Mouse (Mus musculus): ENCODE measurements at regions not wholly inside any gene's neighbourhood (a gene's known extent, or its start where the extent isn't known, plus 50 kb on each side); places are given as distances from the start of the nearest gene placed in this dataset.

- DNase-seq (ENCODE audit: low spot score), result no peak
These were observed 243.9 kb downstream of the Tcf7l2 start for GRCm38 (mm10) chr19:55985518-55985917.

- no peak for DNase-seq (ENCODE audit: low spot score)
These were observed 250.4 kb downstream of the Tcf7l2 start for GRCm38 (mm10) chr19:55991791-55992726.

DNA sequence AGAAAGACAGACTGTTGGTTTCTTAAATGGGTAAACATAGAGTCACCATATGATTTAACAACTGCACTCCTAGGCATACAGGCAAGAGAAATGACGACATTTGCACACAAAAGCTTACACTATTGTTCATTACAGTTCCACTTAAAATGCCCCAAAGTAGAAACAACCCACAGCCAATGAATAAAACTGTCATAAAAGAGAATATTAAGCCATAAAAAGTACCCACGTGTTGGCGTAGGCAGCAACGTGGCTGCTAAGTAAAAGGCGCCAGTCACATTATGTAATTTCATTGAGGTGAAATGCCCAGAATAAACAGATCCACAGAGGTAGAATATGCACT lies 251.1 kb downstream of the Tcf7l2 start:
- DNase-seq (ENCODE audit: low spot score), result no peak

GRCm38 (mm10) chr19:55995721-55996120 lies 254.1 kb downstream of the Tcf7l2 start:
- DNase-seq (ENCODE audit: low spot score), result no peak

- no peak for DNase-seq (ENCODE audit: low spot score)
These were observed 257.0 kb downstream of the Tcf7l2 start for GRCm38 (mm10) chr19:55998454-55999180.

DNA sequence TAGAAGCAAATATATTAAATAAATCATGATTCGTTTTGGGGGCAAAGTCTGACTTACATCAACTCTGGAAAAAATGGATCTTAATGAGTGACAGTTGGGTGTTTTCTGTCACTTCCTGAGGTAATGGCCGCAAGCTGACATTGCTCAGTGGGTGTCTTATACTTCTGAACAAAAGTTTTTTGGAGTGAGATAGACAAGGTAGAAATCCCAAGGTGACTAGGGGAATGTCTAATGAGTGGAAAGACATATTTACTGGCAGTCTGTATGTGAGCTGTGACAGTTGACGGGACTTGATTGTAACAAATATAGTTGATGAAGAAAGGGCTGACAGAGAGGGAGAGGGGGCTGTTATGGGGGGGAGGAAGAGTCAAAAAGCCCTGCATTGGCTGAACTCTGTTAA lies 257.8 kb downstream of the Tcf7l2 start:
- no peak for DNase-seq (ENCODE audit: low spot score)

DNA sequence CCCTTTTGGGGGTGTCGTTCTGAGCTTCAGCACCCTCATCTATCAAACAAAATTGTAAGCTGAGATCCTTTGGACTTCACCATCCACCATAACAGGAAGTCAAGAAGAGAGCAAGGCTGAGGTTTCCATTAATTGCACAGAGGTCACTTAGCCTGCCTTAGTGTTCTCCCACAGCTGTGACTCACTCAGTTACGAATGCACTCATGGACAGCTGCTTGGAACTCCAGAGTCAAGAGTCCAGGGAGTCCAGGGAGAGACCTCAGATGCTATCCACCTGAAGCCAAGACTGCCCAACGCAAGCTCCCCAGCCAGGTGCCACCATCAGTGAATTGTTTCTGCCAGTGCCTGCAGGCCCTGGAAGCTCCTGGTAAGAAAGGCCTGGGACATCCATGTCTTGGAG lies 259.8 kb downstream of the Tcf7l2 start:
- DNase-seq (ENCODE audit: low spot score), result no peak

GRCm38 (mm10) chr19:56005886-56006285 lies 264.3 kb downstream of the Tcf7l2 start:
- no peak for DNase-seq (ENCODE audit: low spot score)

DNA sequence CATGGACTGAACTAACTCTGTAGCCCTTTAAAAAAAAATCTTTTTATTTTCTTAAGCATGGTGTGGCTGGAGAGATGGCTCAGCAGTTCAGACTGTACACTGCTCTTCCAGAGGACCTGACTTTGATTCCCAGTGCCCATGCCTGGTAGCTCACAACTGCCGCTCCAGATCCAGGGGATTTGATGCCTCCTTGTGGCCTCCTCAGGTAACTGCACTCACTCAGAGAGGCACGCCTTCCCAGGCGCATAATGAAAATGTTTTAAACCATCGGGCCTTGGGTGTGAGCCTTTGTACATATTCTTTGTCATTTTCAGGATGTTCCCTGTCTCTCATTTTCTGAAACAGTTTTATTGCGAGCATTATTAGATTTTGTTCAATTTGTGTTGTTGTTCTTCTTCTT lies 265.8 kb downstream of the Tcf7l2 start:
- DNase-seq (ENCODE audit: low spot score), result no peak

DNA sequence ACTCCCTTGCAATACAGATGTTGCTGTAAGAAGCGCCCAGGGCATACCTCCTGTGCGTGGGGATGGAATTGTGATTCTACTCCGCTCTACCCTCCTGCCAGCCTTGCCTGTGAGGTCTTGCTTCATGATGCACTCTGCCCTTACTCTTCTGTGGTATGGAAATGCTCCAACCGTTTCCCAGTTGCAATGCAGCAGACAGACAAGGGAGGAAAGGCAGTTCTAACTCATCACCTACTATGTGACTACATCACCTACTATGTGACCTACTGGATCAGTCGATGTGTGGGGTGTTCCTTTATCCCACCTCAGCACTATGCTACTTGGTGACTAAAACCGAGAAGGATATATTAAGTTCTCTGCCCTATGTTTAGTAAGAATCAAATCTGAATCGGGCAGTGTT lies 269.1 kb downstream of the Tcf7l2 start:
- DNase-seq (ENCODE audit: low spot score), result no peak

DNA sequence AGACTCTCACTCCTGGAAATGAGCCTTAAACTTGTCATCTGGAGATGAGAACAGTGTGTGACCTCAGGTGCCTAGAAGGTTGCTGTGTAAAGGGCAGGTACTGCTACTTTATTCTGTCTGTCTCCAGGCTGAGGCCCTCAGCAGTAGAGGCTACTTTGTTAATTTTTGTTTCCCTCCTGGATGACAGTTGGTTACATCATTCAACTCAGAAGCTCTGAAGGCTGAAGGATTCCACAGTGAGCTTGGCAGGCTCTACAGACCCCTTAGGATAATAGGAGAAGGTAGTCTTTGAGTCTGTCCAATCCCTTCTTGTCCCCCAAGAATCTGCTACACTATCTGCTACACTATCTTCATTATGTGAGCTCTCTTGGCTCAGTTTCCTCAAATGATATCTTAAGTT lies 269.7 kb downstream of the Tcf7l2 start:
- DNase-seq (ENCODE audit: low spot score), result no peak

GRCm38 (mm10) chr19:56016548-56017346 lies 270.2 kb upstream of the Habp2 start:
- no peak for DNase-seq (ENCODE audit: low spot score)

DNA sequence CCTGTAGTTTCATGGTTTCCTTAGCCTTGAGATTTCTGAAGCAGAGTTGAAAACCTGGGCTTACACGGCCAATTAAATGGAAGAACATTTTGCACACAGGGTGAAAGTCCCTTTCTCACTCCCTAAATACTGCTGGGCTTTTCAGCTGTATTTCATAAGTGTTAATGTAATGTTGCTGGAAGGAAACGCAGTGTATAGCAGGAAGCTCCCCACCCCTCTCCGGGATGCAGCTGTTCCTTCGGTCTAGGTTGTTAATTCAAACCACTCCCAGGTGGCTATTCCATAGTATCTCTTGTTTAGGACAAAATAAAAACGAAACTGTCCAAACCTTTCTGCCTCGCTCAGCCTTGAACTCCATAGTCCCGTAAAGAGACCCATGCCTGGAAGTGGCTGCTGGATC lies 269.4 kb upstream of the Habp2 start:
- no peak for DNase-seq (ENCODE audit: low spot score)

GRCm38 (mm10) chr19:56019143-56019542 lies 267.8 kb upstream of the Habp2 start:
- DNase-seq (ENCODE audit: low spot score), result no peak

DNA sequence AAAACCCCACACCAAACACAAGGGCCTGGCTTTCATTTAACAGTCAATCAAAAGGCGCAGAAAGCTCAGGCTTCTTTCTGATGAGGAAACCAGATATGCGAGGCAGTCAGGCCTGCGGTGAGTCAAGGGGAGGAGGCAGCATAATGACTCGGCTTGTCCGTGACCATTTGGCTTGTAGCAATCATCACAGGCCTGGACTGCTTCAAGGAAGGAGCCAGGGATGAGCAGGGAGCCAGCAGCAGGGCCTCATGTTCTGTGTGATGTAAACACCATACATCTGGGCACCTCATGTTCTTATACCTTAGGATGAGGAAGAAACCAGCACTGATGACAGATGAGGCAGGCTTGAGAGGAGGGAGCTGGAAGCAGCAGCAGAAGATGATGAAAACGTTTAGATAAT lies 264.6 kb upstream of the Habp2 start:
- no peak for DNase-seq (ENCODE audit: low spot score)

DNA sequence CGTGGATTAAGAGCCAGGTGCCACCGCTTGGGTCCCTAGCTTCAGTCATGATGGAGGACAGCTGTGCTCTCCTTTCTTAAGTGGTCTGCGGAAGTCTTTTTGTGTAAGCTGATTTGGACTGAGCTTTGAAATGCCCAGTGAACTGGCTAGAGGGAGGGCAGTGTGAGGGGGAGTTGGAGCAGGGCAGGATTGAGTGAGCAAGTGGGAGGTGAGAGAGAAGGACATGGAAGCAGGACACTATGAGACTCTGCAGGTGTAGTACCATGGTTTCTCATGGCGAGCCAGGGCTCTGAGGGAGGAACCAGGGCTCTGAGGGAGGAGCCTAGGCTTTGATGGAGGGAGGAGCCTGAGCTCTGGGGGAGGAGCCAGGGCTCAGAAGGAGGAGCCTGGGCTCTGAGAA lies 262.3 kb upstream of the Habp2 start:
- no peak for DNase-seq (ENCODE audit: low spot score)

DNA sequence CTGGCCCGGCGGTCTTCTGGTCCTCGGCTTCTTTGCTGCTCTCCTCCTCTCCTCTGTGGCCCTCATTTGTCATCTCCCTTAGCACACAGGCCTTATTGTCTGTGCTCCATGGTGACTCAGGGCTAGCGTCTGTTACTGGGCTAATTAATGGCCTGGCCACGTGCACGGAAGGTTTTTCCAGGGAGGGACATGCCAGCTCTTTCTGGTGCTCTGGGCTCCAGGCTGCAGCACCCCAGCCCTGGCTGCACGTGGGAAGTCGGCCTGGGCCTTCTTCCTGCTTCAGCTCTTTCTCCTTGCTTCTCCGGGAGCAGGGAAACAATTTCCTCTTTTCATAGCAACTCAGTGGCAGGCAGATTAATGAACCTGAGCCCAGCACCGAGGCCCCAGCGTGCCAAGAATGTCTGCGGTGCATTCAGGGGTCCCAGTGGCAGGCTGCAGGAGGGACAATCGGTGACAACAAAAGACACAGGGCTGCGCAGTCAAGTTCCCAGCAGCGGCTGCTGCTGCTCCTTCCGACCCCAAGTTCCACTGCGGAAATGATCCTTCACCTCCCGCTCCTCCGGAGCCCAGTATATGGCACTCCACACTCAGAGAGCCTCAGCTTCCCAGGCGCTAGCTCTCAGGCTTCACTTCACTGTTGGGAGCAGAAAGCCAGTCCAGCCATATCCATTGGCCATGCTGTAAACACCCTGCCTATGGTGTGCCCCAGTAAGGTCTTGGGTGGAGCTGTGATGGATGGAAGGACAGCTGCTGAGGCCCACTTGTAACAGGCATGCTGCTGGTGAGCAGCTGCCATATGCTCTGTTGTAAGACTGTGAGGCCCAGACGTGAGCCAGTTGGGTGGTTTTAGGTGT lies 257.3 kb upstream of the Habp2 start:
- no peak for DNase-seq (ENCODE audit: low spot score)

DNA sequence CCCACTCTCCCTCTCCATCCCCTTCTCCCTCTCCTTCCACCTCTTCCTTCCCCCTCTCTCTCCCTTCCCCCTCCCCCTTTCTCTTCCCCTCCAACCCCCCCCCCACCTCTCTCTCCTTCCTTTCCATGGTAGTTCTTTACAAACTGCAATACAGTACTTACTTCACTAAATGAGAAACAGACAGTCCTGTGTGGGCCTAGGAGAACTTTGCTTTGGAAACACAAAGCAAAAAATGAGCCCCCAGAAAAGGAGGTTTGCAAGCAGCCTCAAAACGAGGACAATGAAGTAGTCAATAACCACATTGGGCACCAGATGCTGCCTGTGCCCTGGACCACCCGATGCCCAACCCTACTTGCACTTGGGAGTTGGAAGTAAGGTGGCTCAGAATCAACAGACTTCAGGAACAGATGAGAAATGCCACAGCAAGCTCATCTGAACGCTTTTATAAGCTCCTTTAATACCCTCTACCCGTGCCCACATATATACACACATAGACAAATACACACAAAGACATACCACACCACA lies 256.5 kb upstream of the Habp2 start:
- no peak for DNase-seq (ENCODE audit: low spot score)

DNA sequence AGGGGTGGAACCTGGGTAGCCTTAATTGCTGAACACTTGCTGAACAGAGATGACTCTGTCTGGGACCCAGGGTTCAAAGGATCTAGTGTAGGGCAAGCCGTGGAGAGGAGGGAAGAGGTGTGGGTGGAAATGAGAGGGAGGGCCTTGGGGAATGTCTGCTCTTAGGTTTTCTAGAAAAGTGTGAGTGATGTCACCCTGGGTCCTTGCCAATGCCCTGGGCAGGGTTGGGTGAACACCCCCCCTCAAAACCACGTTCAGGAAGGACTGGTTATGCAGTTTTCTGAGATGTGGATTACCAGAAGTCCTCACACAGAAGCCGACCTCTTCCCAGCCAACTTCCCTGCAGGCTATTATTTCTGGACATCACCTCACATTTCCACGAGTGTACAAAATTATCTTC lies 252.4 kb upstream of the Habp2 start:
- no peak for DNase-seq (ENCODE audit: low spot score)

DNA sequence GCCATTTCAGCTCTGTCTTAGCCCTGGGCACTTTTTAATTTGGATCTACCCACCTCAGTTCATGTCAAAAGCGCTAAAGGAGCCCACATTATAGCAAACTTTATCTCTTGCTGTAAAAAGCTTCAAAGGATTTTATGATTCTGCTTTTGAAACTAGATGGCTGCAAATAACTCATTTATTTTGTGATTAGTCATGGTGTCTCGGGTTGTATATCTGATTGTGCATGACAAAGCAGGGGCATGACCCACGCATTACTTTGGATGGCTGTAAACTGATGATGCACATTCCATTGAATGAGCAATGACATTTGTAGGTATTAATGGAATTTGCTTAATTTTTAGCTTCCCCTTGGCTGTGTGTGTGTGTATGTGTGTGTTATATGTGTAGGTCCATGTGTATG lies 249.4 kb upstream of the Habp2 start:
- DNase-seq (ENCODE audit: low spot score), result no peak
